Mouse (Mus musculus): ENCODE data around the gene Rcan1.

The Rcan1 gene

DNA sequence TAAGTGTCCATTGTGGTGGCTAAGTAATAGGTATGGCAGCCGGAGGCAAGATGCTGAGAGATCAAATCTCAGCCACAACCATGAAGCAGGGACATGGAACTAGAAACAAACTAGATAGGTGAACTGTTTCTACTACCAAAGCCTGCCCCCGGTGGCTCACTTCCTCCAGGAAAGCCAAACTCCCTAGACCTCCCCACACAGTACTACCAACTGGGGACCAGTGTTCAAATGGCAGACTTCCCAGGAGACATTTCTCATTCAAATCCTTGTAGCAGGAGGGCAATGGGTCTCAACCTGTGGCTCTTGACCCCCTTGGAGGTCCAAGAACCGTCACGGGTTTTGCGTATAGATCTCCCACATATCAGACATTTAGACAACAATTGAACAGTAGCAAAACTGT lies 3.6 kb downstream of the Rcan1 start:
- DNase-seq, result no peak

DNA sequence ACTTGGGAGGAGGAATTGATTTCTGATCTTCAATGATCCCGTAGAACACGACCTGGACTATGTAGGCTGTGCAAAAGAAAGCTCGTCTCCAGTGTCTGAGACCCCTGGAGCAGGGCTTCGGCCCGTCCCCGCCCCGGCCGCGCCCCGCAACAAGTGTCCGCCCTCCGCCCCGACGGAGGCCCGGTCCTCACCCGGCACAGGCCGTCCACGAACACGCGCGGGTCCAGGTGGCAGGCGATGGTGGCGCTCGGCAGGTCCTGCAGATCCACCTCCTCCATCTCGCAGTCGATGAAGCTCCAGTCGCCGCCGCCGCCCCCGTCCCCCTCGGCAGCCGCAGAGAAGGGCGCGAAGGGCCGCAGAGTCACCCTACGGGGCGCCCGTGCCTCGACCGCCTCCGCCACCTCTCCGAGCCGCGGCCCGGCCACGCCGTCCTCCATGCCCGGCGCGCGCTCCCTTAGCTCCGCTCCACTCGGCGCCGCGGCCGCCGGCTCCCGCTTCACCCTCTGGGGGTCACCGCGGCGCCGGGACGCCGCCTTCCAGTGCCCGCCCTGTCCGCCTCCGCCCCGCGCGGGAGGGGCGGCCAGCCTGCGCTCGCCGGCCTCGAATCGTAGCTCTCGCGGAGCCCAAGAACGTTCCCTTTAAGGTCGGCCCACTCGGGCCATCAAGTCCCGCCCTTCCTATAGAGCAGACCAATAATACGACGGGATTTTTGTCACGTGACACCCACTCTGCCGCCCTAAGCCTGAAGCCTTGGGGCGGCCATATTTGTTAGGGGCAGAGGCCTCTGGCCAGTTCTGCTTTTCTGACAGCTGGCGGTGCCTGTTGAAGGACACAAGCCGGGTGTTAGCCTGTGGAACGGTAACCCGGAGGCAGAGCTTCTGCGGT lies 4.8 kb downstream of the Rcan1 start:
- peak; percentile 98 for DNase-seq

DNA sequence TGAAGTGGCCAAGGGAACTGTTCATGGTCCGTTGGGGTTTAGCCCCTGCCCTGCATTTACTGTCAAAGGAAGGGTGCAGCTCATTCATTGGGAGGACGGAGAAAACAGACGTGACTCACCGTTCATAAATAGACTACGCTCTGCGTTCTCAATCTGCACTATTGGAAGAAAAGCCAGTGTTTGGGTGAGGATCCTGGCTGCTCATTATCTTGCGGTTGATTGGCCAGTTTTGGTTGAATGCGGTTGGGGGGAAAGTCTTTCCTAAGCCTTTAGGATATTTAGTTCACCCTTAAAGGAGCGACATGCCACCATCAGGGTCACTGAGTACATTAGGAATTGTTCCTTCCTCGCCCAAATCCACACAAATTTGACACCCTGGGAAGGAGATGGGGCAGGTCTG lies 5.4 kb downstream of the Rcan1 start:
- DNase-seq, result no peak

DNA sequence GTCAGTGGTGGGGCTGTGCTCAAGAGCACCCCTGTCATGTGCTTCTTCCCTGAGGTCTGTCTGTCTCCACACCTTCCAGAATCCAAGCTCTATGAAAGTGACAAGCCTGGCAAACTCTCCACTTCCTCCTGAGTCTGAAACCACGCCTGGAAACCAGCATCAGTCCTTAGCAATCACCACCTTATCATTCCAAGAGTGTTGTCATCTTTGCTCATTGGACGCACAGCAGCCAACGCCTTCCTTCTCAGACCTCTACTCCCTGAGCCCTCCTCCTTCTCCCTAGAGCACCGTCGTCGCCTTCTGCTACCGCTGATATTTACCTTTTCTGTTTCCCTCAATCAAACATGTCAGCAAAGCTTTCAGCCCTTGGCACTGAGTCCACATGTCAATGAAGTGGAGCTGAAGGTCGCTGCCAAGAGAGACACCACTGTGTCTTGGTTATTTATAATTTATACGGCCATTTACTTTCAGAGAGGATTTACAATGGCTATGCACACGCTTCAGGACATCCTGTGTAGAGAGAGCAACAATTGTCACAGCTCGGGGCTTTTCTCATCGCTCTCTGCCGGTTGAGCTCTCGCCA lies 6.2 kb downstream of the Rcan1 start:
- no peak for DNase-seq

- DNase-seq, result no peak
Observed at GRCm38 (mm10) chr16:92461412-92461811, 9.3 kb downstream of the Rcan1 start.

DNA sequence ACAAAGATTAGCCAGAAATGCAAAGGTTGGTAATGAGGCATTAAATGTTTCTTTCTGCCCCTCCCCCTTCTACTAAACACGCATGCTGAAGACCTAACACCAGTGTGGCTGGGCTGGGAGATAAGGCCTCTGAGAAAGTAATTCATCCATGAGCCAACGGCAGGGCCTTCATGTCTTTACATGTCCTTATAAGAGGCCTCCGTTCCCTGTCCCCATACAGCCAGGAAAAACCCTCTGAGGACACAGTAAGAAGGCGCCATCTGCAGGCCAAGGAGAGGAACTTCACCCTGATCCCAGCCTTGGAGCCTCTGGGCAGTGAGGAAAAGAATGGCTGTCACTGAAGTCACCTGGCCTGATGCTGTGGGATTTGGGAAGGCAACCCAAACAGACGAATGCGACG lies 13.1 kb downstream of the Rcan1 start:
- peak; percentile 86 to 89 for DNase-seq

GRCm38 (mm10) chr16:92455969-92456368 lies 14.7 kb downstream of the Rcan1 start:
- no peak for DNase-seq

DNA sequence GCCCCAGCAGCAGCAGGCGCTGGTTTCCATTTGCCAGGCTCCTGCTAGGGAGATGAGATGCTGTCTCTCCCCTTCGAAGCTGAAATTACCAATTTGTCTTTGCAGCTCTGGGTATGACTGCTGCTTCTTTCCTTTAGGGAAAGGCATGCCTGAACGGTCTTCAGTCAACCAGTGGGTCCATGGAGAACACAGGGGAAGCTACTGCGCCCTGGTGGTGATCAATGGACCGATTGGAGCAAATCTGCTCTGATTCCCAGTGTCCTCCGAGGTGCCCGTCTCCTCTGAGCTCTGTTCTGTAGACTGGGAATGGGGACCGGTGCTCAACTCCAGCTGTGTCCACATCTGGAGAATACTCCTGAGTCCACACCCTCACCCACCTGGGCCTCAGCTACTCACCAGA lies 15.2 kb downstream of the Rcan1 start:
- peak; percentile 48 to 61 for DNase-seq

DNA sequence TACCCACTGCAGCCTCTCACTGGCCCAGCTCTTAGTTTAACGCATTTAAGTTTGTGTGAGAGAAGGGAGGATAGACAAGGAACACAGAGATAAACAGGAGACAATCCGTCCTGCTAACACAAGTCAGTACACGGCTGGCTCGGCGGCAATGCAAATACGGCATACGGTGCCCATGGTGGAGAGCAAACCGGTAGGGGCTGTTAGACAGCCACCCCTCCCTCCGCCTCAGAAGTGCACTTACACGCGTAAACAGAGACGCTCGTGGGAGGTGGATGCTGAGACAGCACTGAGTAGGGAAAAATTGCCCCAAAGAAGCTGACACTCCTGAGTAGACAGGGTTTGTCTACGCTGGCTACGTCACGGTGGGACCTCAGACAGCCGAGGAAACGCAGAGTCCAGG lies 16.2 kb downstream of the Rcan1 start:
- DNase-seq, result no peak

DNA sequence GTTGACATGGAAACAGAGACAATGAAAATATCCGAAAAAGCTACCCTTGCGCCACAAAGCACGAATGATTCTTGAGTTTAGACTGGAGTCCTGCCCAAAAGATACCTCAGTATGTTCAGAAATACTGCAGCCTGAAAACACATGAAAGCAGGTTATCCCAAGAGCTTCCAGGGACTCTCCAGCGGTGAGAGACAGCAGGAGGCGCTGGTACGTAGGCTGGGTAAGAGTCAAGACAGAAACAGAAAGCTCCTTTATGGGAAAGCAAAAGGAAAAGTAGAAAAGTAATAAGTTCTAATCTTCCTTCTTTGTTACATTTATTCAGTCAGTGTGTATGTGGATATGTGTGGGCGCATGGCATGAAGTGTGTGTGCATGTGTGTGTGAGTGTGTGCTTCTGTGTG lies 16.7 kb downstream of the Rcan1 start:
- no peak for DNase-seq

GRCm38 (mm10) chr16:92452609-92453008 lies 18.1 kb downstream of the Rcan1 start:
- DNase-seq, result peak; percentile 37 to 39

DNA sequence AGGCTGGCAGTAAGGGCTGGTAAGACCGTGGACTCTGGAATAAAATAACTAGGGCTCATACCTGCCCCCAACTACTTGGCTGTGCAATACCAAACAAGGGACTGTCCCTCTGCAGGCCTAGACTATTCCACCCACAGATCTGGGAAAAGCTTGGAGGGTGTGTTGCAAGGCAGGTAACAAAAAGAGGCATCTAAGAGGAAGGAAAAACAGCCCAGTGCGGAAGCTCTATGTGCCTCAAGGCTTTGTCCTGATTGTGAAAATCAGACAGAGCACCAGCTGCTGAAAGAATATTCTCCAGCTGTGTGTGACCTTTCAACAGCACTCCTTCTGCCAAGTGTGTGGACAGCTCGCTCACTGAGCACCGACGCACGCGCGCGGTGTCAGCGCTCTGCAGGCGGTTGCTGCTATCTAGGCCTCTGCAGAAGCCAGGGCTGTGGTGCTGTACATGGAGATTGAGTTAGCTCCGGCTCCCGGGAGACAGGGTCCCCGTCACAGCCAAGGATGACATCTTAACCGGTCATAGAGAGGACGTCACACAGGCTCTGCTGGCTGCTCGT lies 19.1 kb downstream of the Rcan1 start:
- no peak for DNase-seq

DNA sequence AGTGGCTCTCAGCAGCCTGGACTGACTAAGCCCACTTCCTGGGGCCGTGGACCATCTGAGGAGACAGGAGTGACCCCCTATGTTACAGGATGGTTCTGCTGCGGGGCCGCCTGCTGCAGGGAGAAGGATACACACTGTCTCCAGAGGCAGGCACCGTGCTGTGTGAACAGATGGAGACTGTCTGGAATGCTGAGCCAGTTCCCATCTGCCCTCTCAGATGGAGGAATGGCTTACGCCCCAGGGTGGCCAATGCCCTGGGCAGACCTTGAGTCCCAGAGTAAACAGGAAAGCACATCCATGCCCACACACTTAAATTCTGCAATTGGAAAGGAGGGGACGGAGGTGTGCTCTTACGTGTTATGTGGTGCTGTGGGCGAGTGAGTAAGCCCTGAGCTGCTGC lies 20.3 kb downstream of the Rcan1 start:
- peak in 1 of 2 experiments; percentile 70 for DNase-seq

DNA sequence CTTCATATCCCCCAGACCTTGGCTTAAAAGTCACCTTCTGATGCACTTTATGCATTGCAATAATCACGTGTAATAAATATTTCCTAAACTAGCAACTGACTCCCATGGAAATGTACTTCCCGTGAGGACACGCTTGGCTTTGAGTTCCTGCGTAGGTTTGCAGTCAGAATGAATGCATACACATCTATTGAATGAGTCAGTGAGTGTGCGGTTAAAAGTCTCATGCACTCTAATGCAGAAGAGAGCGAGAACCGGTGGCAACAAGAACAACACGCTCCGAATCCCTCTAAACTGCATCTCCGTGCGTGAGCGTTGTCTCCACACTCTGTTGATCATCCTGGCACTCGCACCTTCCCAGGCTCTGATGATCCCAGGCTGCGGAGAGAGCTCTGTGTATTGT lies 21.6 kb downstream of the Rcan1 start:
- no peak for DNase-seq

GRCm38 (mm10) chr16:92445377-92445776 lies 25.3 kb downstream of the Rcan1 start:
- DNase-seq, result peak; percentile 46 to 55

- no peak for DNase-seq
Observed at GRCm38 (mm10) chr16:92443644-92444113, 27.0 kb downstream of the Rcan1 start.

GRCm38 (mm10) chr16:92442946-92443345 lies 27.7 kb downstream of the Rcan1 start:
- no peak for DNase-seq

DNA sequence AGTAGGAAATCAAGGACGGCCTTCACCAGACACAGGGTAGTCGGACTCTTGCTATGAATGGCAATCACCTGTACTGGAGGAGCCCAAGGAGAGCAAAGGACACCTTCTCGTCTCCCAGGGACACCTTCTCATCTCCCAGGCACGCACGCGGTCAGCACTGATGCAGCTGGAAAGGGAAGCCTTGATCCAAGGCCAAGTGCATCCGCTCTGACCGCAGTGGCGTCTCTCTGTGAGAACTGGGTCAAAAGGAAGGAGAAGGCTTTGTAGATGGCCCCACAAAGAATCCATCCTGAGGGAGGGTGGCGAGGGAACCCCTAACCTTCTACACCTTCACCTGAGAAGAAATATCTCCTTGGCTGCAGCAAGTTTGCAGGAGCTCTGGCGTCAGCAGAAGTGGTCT lies 28.5 kb downstream of the Rcan1 start:
- DNase-seq, result no peak

- no peak for DNase-seq
Observed at GRCm38 (mm10) chr16:92441203-92441602, 29.5 kb downstream of the Rcan1 start.

DNA sequence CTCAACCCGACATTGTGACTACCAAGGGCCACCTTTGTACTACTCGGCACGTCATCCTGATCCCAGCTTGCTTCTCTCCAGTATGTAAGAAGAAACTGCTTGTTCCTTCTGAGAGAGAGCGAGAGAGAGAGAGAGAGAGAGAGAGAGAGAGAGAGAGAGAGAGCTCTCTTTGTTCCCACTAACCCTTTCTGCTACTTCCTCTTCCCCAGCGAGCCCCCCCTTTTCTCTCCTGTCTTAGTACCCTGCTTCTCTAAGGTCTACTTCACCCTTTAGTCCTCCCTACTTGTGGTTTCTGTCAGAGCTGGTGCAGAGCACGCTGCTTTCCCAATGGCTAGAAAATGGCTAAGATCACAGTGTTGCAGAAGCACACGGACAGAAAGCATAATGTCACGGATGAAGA lies 30.4 kb downstream of the Rcan1 start:
- DNase-seq, result no peak

DNA sequence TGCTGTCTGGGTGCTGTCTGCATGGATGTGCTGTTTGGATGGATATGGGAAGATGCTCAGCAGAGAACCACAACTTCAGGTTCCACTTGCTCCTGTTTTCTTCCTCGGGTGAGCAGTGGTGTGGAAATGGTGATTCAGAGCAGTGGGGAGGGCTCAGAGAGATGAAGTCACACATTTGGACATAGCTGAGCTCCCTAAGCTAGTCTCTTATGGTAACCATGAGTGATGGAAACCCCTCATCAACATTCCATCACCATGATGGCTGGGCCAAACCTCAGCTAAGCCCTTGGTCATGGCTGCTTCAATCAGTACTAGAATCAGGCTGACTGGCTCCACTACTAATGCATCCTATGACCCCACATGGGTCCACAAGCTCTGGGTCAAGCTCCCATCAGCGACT lies 30.9 kb downstream of the Rcan1 start:
- no peak for DNase-seq

- no peak for DNase-seq
Observed at GRCm38 (mm10) chr16:92435431-92435985, 35.2 kb downstream of the Rcan1 start.

- DNase-seq, result no peak
Observed at GRCm38 (mm10) chr16:92433176-92433575, 37.5 kb downstream of the Rcan1 start.

DNA sequence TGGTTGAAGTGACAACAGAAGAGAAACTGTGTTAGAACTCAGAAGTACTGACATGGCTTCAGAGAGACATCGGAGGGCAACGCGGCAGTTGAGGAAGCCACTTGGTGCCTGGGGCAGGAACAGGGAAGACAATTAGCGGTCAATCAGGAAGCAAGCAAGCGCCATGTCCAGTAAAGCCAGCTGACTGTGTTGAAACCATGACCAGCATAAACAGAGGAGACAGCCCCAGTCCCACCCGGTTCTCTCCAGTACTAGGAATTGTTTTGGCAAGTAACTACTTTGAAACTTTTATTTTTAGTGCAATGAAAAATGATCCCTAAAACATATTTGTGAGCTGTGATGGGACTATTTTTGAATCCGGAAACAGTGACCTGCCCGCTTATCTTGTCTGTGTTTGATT lies 39.9 kb downstream of the Rcan1 start:
- no peak for DNase-seq
